Mouse (Mus musculus) ES-Bruce4 (cell line): ENCODE data around the gene Zfyve9. TPM values are rescaled to one million over a fixed set of nuclear protein-coding genes. Genes with fewer than 3 reads are reported as not detected.
A peak's percentile ranks its signal among the peaks of the same experiment; 100 is the strongest.

ENCODE experiments used
- H3K27ac ChIP-seq: 2 replicates; pipeline ENCODE4 v1.5.1; 2012; ENCODE audit warnings: low read length, inconsistent platforms; ENCODE audit not compliant: insufficient read depth
- H3K27me3 ChIP-seq: 2 replicates; pipeline ENCODE4 v1.6.1; 2012; ENCODE audit warnings: mild to moderate bottlenecking, low read length, inconsistent platforms; ENCODE audit not compliant: control insufficient read depth, poor library complexity, insufficient read depth, severe bottlenecking
- H3K36me3 ChIP-seq: 2 replicates; pipeline ENCODE4 v1.6.1; 2012; ENCODE audit warnings: inconsistent platforms, mild to moderate bottlenecking, low read length, moderate library complexity; ENCODE audit not compliant: control insufficient read depth, poor library complexity, insufficient read depth, severe bottlenecking
- H3K4me1 ChIP-seq: one replicate; pipeline ENCODE4 v1.8.1; 2011; ENCODE audit warnings: low read length; ENCODE audit not compliant: control insufficient read depth, insufficient read depth
- H3K4me3 ChIP-seq: 2 replicates; pipeline ENCODE4 v1.5.1; 2011; ENCODE audit warnings: low read depth, mild to moderate bottlenecking, low read length
- H3K9ac ChIP-seq: 2 replicates; pipeline ENCODE4 v1.6.1; 2012; ENCODE audit warnings: low read depth, mild to moderate bottlenecking, inconsistent platforms; ENCODE audit not compliant: poor library complexity, severe bottlenecking
- H3K9me3 ChIP-seq: replicated peaks from 2 replicates; pipeline ENCODE4 v1.6.1; 2012; ENCODE audit warnings: mild to moderate bottlenecking, low read length, inconsistent platforms; ENCODE audit not compliant: control insufficient read depth, poor library complexity, insufficient read depth, severe bottlenecking
- CTCF ChIP-seq: IDR thresholded peaks from one replicate; pipeline ENCODE4 v1.8.1; 2011; ENCODE audit warnings: low read depth, low read length
- EP300 ChIP-seq: IDR thresholded peaks from 2 replicates; pipeline ENCODE4 v1.6.1; 2011; ENCODE audit warnings: low read depth, low read length; ENCODE audit not compliant: insufficient read depth
- POLR2A ChIP-seq: IDR thresholded peaks from one replicate; pipeline ENCODE4 v1.8.1; 2011; ENCODE audit warnings: low read length; ENCODE audit not compliant: insufficient read depth
- polyA plus RNA-seq: library from polyadenylated mRNA; stranded (reverse); fragments of >200 nt; gene quantifications from 2 replicates; pipeline ENCODE4 v1.2.4, GENCODE M21; 2011; ENCODE audit warnings: low read depth; ENCODE audit not compliant: missing spikeins, insufficient read depth, insufficient read length

Gene Zfyve9
- polyA plus RNA-seq, 1 experiment = 17.7 TPM

- Histone ChIP-seq H3K9ac (peak overlapping the region; percentile 69), H3K4me1 (no peaks in the 10 kb centered on the region), H3K36me3 (peaks cover 15% of the 10 kb centered on the region; the same call in 1 of the 2 replicates), H3K4me3 (peak overlapping the region; percentile 83), H3K9me3 (no peaks in the 10 kb centered on the region), H3K27ac (peak overlapping the region; percentile 84), H3K27me3 (no peaks in the 10 kb centered on the region)
- TF ChIP-seq CTCF (no peak), POLR2A (no peak), EP300 (no peak)
Observed at GRCm38 (mm10) chr4:108619165-108619564, 161.4 kb downstream of the Zfyve9 start.

GRCm38 (mm10) chr4:108618586-108618985 lies 162.0 kb downstream of the Zfyve9 start:
- no peaks in the 10 kb centered on the region for H3K27me3 ChIP-seq
- peak overlapping the region; percentile 83 for H3K4me3 ChIP-seq
- no peaks in the 10 kb centered on the region for H3K9me3 ChIP-seq
- TF ChIP-seq POLR2A (no peak), CTCF (no peak), EP300 (no peak)
- H3K4me1 ChIP-seq = no peaks in the 10 kb centered on the region
- peak overlapping the region; percentile 84 for H3K27ac ChIP-seq
- H3K36me3 ChIP-seq = peaks cover 15% of the 10 kb centered on the region; the same call in 1 of the 2 replicates
- peak overlapping the region; percentile 69 for H3K9ac ChIP-seq

DNA sequence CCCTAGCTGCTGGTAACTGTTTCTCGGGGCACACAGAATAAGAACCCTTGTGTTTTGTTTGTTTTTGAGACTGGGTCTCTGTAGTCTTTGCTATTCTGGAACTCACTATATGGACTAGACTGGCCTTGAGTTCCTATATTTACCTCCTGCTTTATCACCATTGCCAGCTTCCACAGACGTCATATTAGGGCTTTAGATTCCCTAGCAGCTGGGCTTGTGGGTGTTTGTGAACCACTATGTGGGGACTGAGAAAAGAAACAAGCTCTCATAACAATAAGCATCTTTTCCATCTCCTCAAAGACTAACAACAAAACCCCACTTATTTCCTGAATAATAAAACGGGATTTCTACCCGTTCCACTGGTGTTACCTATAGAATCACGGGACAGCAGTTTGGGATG lies 169.7 kb downstream of the Zfyve9 start:
- no peaks in the 10 kb centered on the region for H3K27me3 ChIP-seq
- peaks cover 70% of the 10 kb centered on the region for H3K36me3 ChIP-seq
- TF ChIP-seq POLR2A = no peak
- no peak for TF ChIP-seq EP300
- TF ChIP-seq CTCF = no peak
- H3K9me3 ChIP-seq = peaks cover 13% of the 10 kb centered on the region
- H3K4me1 ChIP-seq = no peaks in the 10 kb centered on the region
- H3K9ac ChIP-seq = no peak overlapping the region
- H3K4me3 ChIP-seq = no peak overlapping the region
- no peak overlapping the region for H3K27ac ChIP-seq

DNA sequence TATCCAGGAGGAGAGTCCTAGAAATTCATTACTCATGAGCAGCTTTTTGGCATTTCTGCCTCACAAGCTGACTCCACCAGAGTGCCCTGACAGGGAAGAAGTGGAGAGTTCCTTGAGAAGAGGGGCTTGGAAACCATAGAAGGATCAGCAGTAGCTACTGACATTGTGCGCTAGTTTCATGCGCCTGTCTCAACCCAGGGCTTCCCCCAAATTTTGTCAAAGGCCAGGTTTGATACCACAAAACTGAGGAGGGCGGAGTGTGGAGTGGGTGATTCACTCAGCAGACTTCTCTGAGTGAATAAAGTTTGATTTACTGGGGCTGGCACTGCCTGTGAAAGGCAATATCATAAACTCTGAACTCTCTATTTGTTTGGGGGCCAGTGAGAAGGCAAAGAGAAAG lies 171.9 kb downstream of the Zfyve9 start:
- Histone ChIP-seq H3K36me3 (peaks cover 75% of the 10 kb centered on the region), H3K9me3 (peaks cover 13% of the 10 kb centered on the region), H3K4me1 (no peaks in the 10 kb centered on the region), H3K27me3 (no peaks in the 10 kb centered on the region), H3K27ac (no peak overlapping the region), H3K4me3 (no peak overlapping the region), H3K9ac (no peak overlapping the region)
- TF ChIP-seq EP300 (no peak), POLR2A (no peak), CTCF (no peak)

- Histone ChIP-seq H3K9ac (no peak overlapping the region), H3K4me3 (no peak overlapping the region), H3K4me1 (no peaks in the 10 kb centered on the region), H3K36me3 (peaks cover 83% of the 10 kb centered on the region), H3K27ac (no peak overlapping the region), H3K27me3 (no peaks in the 10 kb centered on the region), H3K9me3 (peaks cover 13% of the 10 kb centered on the region)
- no peak for TF ChIP-seq POLR2A
- TF ChIP-seq EP300 = no peak
- no peak for TF ChIP-seq CTCF
Observed at GRCm38 (mm10) chr4:108601870-108602269, 178.7 kb downstream of the Zfyve9 start.

DNA sequence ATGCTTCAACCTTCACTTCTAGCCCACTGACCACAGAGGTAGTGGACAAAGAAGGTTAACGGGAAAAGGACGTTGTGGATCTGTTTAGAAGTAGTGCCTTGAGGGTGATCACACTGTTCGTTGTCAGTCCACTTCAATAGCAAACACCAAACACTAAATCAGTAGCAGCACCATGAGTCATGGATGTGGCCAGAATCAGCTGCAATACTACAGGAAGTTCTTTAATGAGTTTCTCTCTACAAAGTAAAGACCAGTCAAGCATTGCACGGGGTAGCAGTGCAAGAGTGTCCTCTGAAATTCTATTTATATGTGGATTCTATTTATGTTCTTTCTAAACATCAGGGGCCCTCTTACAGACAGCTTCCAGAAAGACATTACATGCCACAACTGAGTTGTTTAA lies 182.3 kb downstream of the Zfyve9 start:
- peaks cover 81% of the 10 kb centered on the region for H3K36me3 ChIP-seq

More for the DNA sequence above, 182.3 kb downstream of the Zfyve9 start:
- TF ChIP-seq POLR2A (no peak), EP300 (no peak), CTCF (no peak)
- Histone ChIP-seq H3K27ac (no peak overlapping the region), H3K9me3 (peaks cover 6% of the 10 kb centered on the region), H3K9ac (no peak overlapping the region), H3K4me3 (no peak overlapping the region), H3K4me1 (no peaks in the 10 kb centered on the region), H3K27me3 (no peaks in the 10 kb centered on the region)
